Mouse (Mus musculus): ENCODE measurements around the gene Zc3h4. TPM values are rescaled to one million over a fixed set of nuclear protein-coding genes. Genes with fewer than 3 reads are reported as not detected.
A peak's percentile ranks its signal among the peaks of the same experiment; 100 is the strongest.

Gene Zc3h4
- polyA plus RNA-seq, 1 experiment from 2014 or later, result 20.0 TPM

- Histone ChIP-seq H3K9me3 (ENCODE audit: control insufficient read depth, low read length) (0 out of 2 replicates have a peak, but pooled peaks cover 3% of the 10 kb centered on the region), H3K4me3 (ENCODE audit: low read depth, low read length) (no peak overlapping the region), H3K4me1 (ENCODE audit: control insufficient read depth, insufficient read depth, low read length) (no peaks in the 10 kb centered on the region), H3K27ac (replicated peaks; ENCODE audit: low read depth, low read length) (no peak overlapping the region), H3K36me3 (ENCODE audit: control insufficient read depth, insufficient read depth, low read length) (no peaks in the 10 kb centered on the region), H3K4me2 (ENCODE audit: low read depth, severe bottlenecking) (no peak overlapping the region), H3K27me3 (ENCODE audit: control insufficient read depth, insufficient read depth, low read length) (no peaks in the 10 kb centered on the region), H3K9ac (ENCODE audit: low read length) (no peak overlapping the region)
- ATAC-seq (ENCODE audit: insufficient number of reproducible peaks, low FRiP score, low TSS enrichment, low read depth) (no peak), DNase-seq (ENCODE audit: low spot score) (no peak)
- 67% methylated on average over 6 of the region's 6 CpGs for whole genome bisulfite sequencing
These were observed 60.4 kb downstream of the Zc3h4 start for GRCm38 (mm10) chr7:16461151-16461550.

GRCm38 (mm10) chr7:16461705-16462104 lies 61.0 kb downstream of the Zc3h4 start:
- no peak for ATAC-seq (ENCODE audit: insufficient number of reproducible peaks, low FRiP score, low TSS enrichment, low read depth)
- Histone ChIP-seq H3K36me3 (ENCODE audit: control insufficient read depth, insufficient read depth, low read length) (no peaks in the 10 kb centered on the region), H3K9me3 (ENCODE audit: control insufficient read depth, low read length) (0 out of 2 replicates have a peak, but pooled peaks cover 3% of the 10 kb centered on the region), H3K4me2 (ENCODE audit: low read depth, severe bottlenecking) (no peak overlapping the region), H3K27ac (replicated peaks; ENCODE audit: low read depth, low read length) (no peak overlapping the region), H3K9ac (ENCODE audit: low read length) (no peak overlapping the region), H3K4me3 (ENCODE audit: low read depth, low read length) (0 out of 2 replicates have a peak overlapping the region, but pooled peaks have one; percentile 1), H3K4me1 (ENCODE audit: control insufficient read depth, insufficient read depth, low read length) (no peaks in the 10 kb centered on the region), H3K27me3 (ENCODE audit: control insufficient read depth, insufficient read depth, low read length) (no peaks in the 10 kb centered on the region)
- no peak for DNase-seq (ENCODE audit: low spot score)
- WGBS, result 79% methylated on average over 6 of the region's 6 CpGs

GRCm38 (mm10) chr7:16463214-16463613 lies 62.5 kb downstream of the Zc3h4 start:
- H3K36me3 ChIP-seq (ENCODE audit: control insufficient read depth, insufficient read depth, low read length), result no peaks in the 10 kb centered on the region
- no peak overlapping the region for H3K27ac ChIP-seq (replicated peaks; ENCODE audit: low read depth, low read length)
- ATAC-seq (ENCODE audit: insufficient number of reproducible peaks, low FRiP score, low TSS enrichment, low read depth), result peak; percentile 64; the same call in 1 of the 2 replicates
- no peak overlapping the region for H3K9ac ChIP-seq (ENCODE audit: low read length)
- H3K4me3 ChIP-seq (ENCODE audit: low read depth, low read length), result no peak overlapping the region
- H3K4me1 ChIP-seq (ENCODE audit: control insufficient read depth, insufficient read depth, low read length), result no peaks in the 10 kb centered on the region
- peaks cover 3% of the 10 kb centered on the region; the same call in 1 of the 2 replicates for H3K9me3 ChIP-seq (ENCODE audit: control insufficient read depth, low read length)
- peak; percentile 95 for DNase-seq (ENCODE audit: low spot score)
- WGBS, result 3% methylated on average over 14 of the region's 14 CpGs
- no peaks in the 10 kb centered on the region for H3K27me3 ChIP-seq (ENCODE audit: control insufficient read depth, insufficient read depth, low read length)
- H3K4me2 ChIP-seq (ENCODE audit: low read depth, severe bottlenecking), result no peak overlapping the region

- no peaks in the 10 kb centered on the region for H3K27me3 ChIP-seq (ENCODE audit: control insufficient read depth, insufficient read depth, low read length)
- no peaks in the 10 kb centered on the region; the same call in 1 of the 2 replicates for H3K9me3 ChIP-seq (ENCODE audit: control insufficient read depth, low read length)
- H3K4me1 ChIP-seq (ENCODE audit: control insufficient read depth, insufficient read depth, low read length), result no peaks in the 10 kb centered on the region
- H3K4me2 ChIP-seq (ENCODE audit: low read depth, severe bottlenecking), result no peak overlapping the region
- H3K36me3 ChIP-seq (ENCODE audit: control insufficient read depth, insufficient read depth, low read length), result no peaks in the 10 kb centered on the region
- H3K27ac ChIP-seq (replicated peaks; ENCODE audit: low read depth, low read length), result no peak overlapping the region
- WGBS, result 14% methylated on average over 8 of the region's 8 CpGs
- no peak overlapping the region for H3K9ac ChIP-seq (ENCODE audit: low read length)
- H3K4me3 ChIP-seq (ENCODE audit: low read depth, low read length), result no peak overlapping the region
- DNase-seq (ENCODE audit: low spot score) (peak; percentile 88), ATAC-seq (ENCODE audit: insufficient number of reproducible peaks, low FRiP score, low TSS enrichment, low read depth) (peak; percentile 7; the same call in 1 of the 2 replicates)
These were observed 64.5 kb downstream of the Zc3h4 start for GRCm38 (mm10) chr7:16465160-16465559.

- no peak for ATAC-seq (ENCODE audit: insufficient number of reproducible peaks, low FRiP score, low TSS enrichment, low read depth)
- 92% methylated on average over 5 of the region's 5 CpGs for WGBS
- Histone ChIP-seq H3K9ac (ENCODE audit: low read length) (no peak overlapping the region), H3K36me3 (ENCODE audit: control insufficient read depth, insufficient read depth, low read length) (no peaks in the 10 kb centered on the region), H3K4me1 (ENCODE audit: control insufficient read depth, insufficient read depth, low read length) (no peaks in the 10 kb centered on the region), H3K9me3 (ENCODE audit: control insufficient read depth, low read length) (no peaks in the 10 kb centered on the region; the same call in 1 of the 2 replicates), H3K27ac (replicated peaks; ENCODE audit: low read depth, low read length) (no peak overlapping the region), H3K4me3 (ENCODE audit: low read depth, low read length) (no peak overlapping the region), H3K4me2 (ENCODE audit: low read depth, severe bottlenecking) (no peak overlapping the region), H3K27me3 (ENCODE audit: control insufficient read depth, insufficient read depth, low read length) (no peaks in the 10 kb centered on the region)
- DNase-seq (ENCODE audit: low spot score), result no peak
These were observed 64.9 kb downstream of the Zc3h4 start for GRCm38 (mm10) chr7:16465568-16465967.

GRCm38 (mm10) chr7:16466565-16466964 lies 65.9 kb downstream of the Zc3h4 start:
- DNase-seq (ENCODE audit: low spot score), result no peak
- WGBS, result 72% methylated on average over 4 of the region's 4 CpGs
- peaks cover 4% of the 10 kb centered on the region; the same call in 1 of the 2 replicates for H3K27me3 ChIP-seq (ENCODE audit: control insufficient read depth, insufficient read depth, low read length)
- H3K9me3 ChIP-seq (ENCODE audit: control insufficient read depth, low read length), result no peaks in the 10 kb centered on the region; the same call in 1 of the 2 replicates
- no peak overlapping the region for H3K4me2 ChIP-seq (ENCODE audit: low read depth, severe bottlenecking)
- no peak for ATAC-seq (ENCODE audit: insufficient number of reproducible peaks, low FRiP score, low TSS enrichment, low read depth)
- no peak overlapping the region for H3K27ac ChIP-seq (replicated peaks; ENCODE audit: low read depth, low read length)
- H3K36me3 ChIP-seq (ENCODE audit: control insufficient read depth, insufficient read depth, low read length), result no peaks in the 10 kb centered on the region
- no peak overlapping the region for H3K4me3 ChIP-seq (ENCODE audit: low read depth, low read length)
- no peaks in the 10 kb centered on the region for H3K4me1 ChIP-seq (ENCODE audit: control insufficient read depth, insufficient read depth, low read length)
- H3K9ac ChIP-seq (ENCODE audit: low read length), result no peak overlapping the region

GRCm38 (mm10) chr7:16468115-16468514 lies 67.4 kb downstream of the Zc3h4 start:
- Histone ChIP-seq H3K27me3 (ENCODE audit: control insufficient read depth, insufficient read depth, low read length) (peaks cover 18% of the 10 kb centered on the region), H3K9me3 (ENCODE audit: control insufficient read depth, low read length) (no peaks in the 10 kb centered on the region; the same call in 1 of the 2 replicates), H3K36me3 (ENCODE audit: control insufficient read depth, insufficient read depth, low read length) (no peaks in the 10 kb centered on the region), H3K4me3 (ENCODE audit: low read depth, low read length) (no peak overlapping the region), H3K9ac (ENCODE audit: low read length) (peak overlapping the region; percentile 17; the same call in 1 of the 2 replicates), H3K27ac (replicated peaks; ENCODE audit: low read depth, low read length) (no peak overlapping the region), H3K4me1 (ENCODE audit: control insufficient read depth, insufficient read depth, low read length) (no peaks in the 10 kb centered on the region), H3K4me2 (ENCODE audit: low read depth, severe bottlenecking) (no peak overlapping the region)
- 26% methylated on average over 5 of the region's 5 CpGs for WGBS
- ATAC-seq (ENCODE audit: insufficient number of reproducible peaks, low FRiP score, low TSS enrichment, low read depth), result no peak
- DNase-seq (ENCODE audit: low spot score), result no peak

GRCm38 (mm10) chr7:16471549-16471948 lies 70.8 kb downstream of the Zc3h4 start:
- no peak overlapping the region for H3K27ac ChIP-seq (replicated peaks; ENCODE audit: low read depth, low read length)
- peaks cover 4% of the 10 kb centered on the region; the same call in 1 of the 2 replicates for H3K4me1 ChIP-seq (ENCODE audit: control insufficient read depth, insufficient read depth, low read length)
- no peaks in the 10 kb centered on the region for H3K36me3 ChIP-seq (ENCODE audit: control insufficient read depth, insufficient read depth, low read length)
- DNase-seq (ENCODE audit: low spot score) (peak; percentile 50), ATAC-seq (ENCODE audit: insufficient number of reproducible peaks, low FRiP score, low TSS enrichment, low read depth) (no peak)
- H3K4me3 ChIP-seq (ENCODE audit: low read depth, low read length), result no peak overlapping the region
- WGBS, result 43% methylated on average over 9 of the region's 9 CpGs
- no peak overlapping the region for H3K9ac ChIP-seq (ENCODE audit: low read length)
- H3K9me3 ChIP-seq (ENCODE audit: control insufficient read depth, low read length), result no peaks in the 10 kb centered on the region; the same call in 1 of the 2 replicates
- H3K27me3 ChIP-seq (ENCODE audit: control insufficient read depth, insufficient read depth, low read length), result peaks cover 52% of the 10 kb centered on the region
- H3K4me2 ChIP-seq (ENCODE audit: low read depth, severe bottlenecking), result no peak overlapping the region
